Mouse (Mus musculus) heart, postnatal 36 days (tissue): Measurements from ENCODE around the gene Rrp15. TPM values are rescaled to one million over a fixed set of nuclear protein-coding genes. Genes with fewer than 3 reads are reported as not detected.
"Not testable (repeated sequence)": the region's sequence is repeated elsewhere in the genome, so short reads cannot be mapped to it uniquely, and the experiment has no call there.

Experiments used
- DNase-seq, 2 experiments: peaks; one replicate each; pipeline ENCODE4 v3.0.0; 2021 to 2022
- intact Hi-C: fragments of 180-260 bp; cut with DNase I; formaldehyde crosslinking; loops from one replicate; pipeline ENCODE4 v1.15.1; 2025
- total RNA-seq, 2 experiments: library from RNA; stranded (reverse); gene quantifications; 2 replicates each; pipeline ENCODE4 v1.2.3; 2021

Rrp15 gene
- 1 to 10 TPM; 9.0 to 9.7 TPM for total RNA-seq

- DNase-seq, result peak; percentile 88 to 90
- intact Hi-C loops, result no loop called here
These were observed at the start of gene Rrp15 for GRCm38 (mm10) chr1:186748724-186749653. Gene Rrp15 (minus strand): TSS chr1:186749358.

- intact Hi-C loops, result no loop called here
- no peak for DNase-seq
These were observed 48.8 kb upstream of the Rrp15 start for GRCm38 (mm10) chr1:186797991-186798390.

- intact Hi-C loops, result no loop called here
These were observed 36.2 kb upstream of the Rrp15 start for GRCm38 (mm10) chr1:186785359-186785758.

GRCm38 (mm10) chr1:186780826-186781225 lies 31.7 kb upstream of the Rrp15 start:
- DNase-seq, result no peak

More at GRCm38 (mm10) chr1:186785359-186785758, 36.2 kb upstream of the Rrp15 start:
- no peak for DNase-seq

GRCm38 (mm10) chr1:186773124-186773523 lies 24.0 kb upstream of the Rrp15 start:
- intact Hi-C loops, result no loop called here
- no peak for DNase-seq

More at GRCm38 (mm10) chr1:186780826-186781225, 31.7 kb upstream of the Rrp15 start:
- intact Hi-C loops, result no loop called here

GRCm38 (mm10) chr1:186772547-186773077 lies 23.5 kb upstream of the Rrp15 start:
- intact Hi-C loops, result no loop called here

GRCm38 (mm10) chr1:186772005-186772404 lies 22.8 kb upstream of the Rrp15 start:
- DNase-seq, result no peak
- intact Hi-C loops, result no loop called here

More at GRCm38 (mm10) chr1:186772547-186773077, 23.5 kb upstream of the Rrp15 start:
- no peak for DNase-seq

- intact Hi-C loops, result no loop called here
- no peak for DNase-seq
These were observed 21.5 kb upstream of the Rrp15 start for GRCm38 (mm10) chr1:186770659-186771058.

GRCm38 (mm10) chr1:186768392-186768791 lies 19.2 kb upstream of the Rrp15 start:
- no peak for DNase-seq
- intact Hi-C loops, result no loop called here

- intact Hi-C loops, DNase-seq: not testable (repeated sequence)
These were observed 14.3 kb upstream of the Rrp15 start for GRCm38 (mm10) chr1:186763451-186763850.

GRCm38 (mm10) chr1:186749675-186750283 lies 621 bp upstream of the Rrp15 start:
- peak in 1 of 2 experiments; percentile 13 for DNase-seq
- intact Hi-C loops, result loop anchor here (10.0 kb wide), 1 partner anchor 465 kb away; the partner anchor contains the start of genes Gpatch2 and Spata17

GRCm38 (mm10) chr1:186739828-186740227 lies 9.3 kb downstream of the Rrp15 start:
- DNase-seq, result no peak
- intact Hi-C loops, result no loop called here

GRCm38 (mm10) chr1:186735537-186735936 lies 13.6 kb downstream of the Rrp15 start:
- DNase-seq, result no peak
- intact Hi-C loops, result no loop called here

- DNase-seq, result no peak
These were observed 16.1 kb downstream of the Rrp15 start for GRCm38 (mm10) chr1:186733052-186733451.

GRCm38 (mm10) chr1:186728778-186729177 lies 20.4 kb downstream of the Rrp15 start:
- no peak for DNase-seq
- intact Hi-C loops, result no loop called here

More at GRCm38 (mm10) chr1:186733052-186733451, 16.1 kb downstream of the Rrp15 start:
- intact Hi-C loops, result no loop called here

GRCm38 (mm10) chr1:186726117-186726516 lies 23.0 kb downstream of the Rrp15 start:
- DNase-seq, result no peak
- intact Hi-C loops, result no loop called here

- DNase-seq, result no peak
These were observed 26.9 kb downstream of the Rrp15 start for GRCm38 (mm10) chr1:186722299-186722698.

GRCm38 (mm10) chr1:186721846-186722245 lies 27.3 kb downstream of the Rrp15 start:
- DNase-seq, result peak; percentile 83 to 93
- intact Hi-C loops, result loop anchor here (1.0 to 2.0 kb wide), 3 partner anchors 967 to 1176 kb away; no protein-coding TSS in a partner anchor

More at GRCm38 (mm10) chr1:186722299-186722698, 26.9 kb downstream of the Rrp15 start:
- intact Hi-C loops, result loop anchor here (1.0 to 2.0 kb wide), 3 partner anchors 967 to 1176 kb away; no protein-coding TSS in a partner anchor

- DNase-seq, result no peak
- intact Hi-C loops, result no loop called here
These were observed 28.0 kb downstream of the Rrp15 start for GRCm38 (mm10) chr1:186721166-186721565.

- no peak for DNase-seq
- intact Hi-C loops, result no loop called here
These were observed 29.4 kb downstream of the Rrp15 start for GRCm38 (mm10) chr1:186719708-186720107.

GRCm38 (mm10) chr1:186718881-186719280 lies 30.3 kb downstream of the Rrp15 start:
- no peak for DNase-seq
- intact Hi-C loops, result no loop called here
